Mouse (Mus musculus): ENCODE results near the gene Tdpoz1. TPM values are rescaled to one million over a fixed set of nuclear protein-coding genes. Genes with fewer than 3 reads are reported as not detected.

The Tdpoz1 gene
- not detected for polyA plus RNA-seq (2012; fragmentation: generic; extraction: Trizol)

GRCm38 (mm10) chr3:93676210-93676609, at the start of gene Tdpoz1:
Tdpoz1 (minus strand) TSS chr3:93676310.

GRCm38 (mm10) chr3:93692970-93693369, 16.9 kb upstream of the Tdpoz1 start, which contains the start of gene Gm37596:
Gm37596 (minus strand) TSS chr3:93693070.

GRCm38 (mm10) chr3:93652586-93652985, 23.5 kb downstream of the Tdpoz1 start, which contains the start of gene Tdpoz2:
Tdpoz2 (minus strand) TSS chr3:93652686.

Other genes with a start within 250 kb of the Tdpoz1 start
- not detected for gene Tchh, start 234.0 kb downstream of the Tdpoz1 start, polyA plus RNA-seq (2012; fragmentation: generic; extraction: Trizol)
- not detected for gene Tchhl1, start 207.6 kb downstream of the Tdpoz1 start, polyA plus RNA-seq (2012; fragmentation: generic; extraction: Trizol)
- gene S100a11, start 155.8 kb downstream of the Tdpoz1 start, polyA plus RNA-seq (2012; fragmentation: generic; extraction: Trizol) = 1,000 to 10,000 TPM; 3,743 to 4,429 TPM
- gene S100a10, start 121.2 kb downstream of the Tdpoz1 start, polyA plus RNA-seq (2012; fragmentation: generic; extraction: Trizol) = 1,000 to 10,000 TPM; 1,491 to 2,157 TPM
- gene Tdpoz2, start 23.6 kb downstream of the Tdpoz1 start, polyA plus RNA-seq (2012; fragmentation: generic; extraction: Trizol) = not detected
- not detected for gene Gm37596, start 16.8 kb upstream of the Tdpoz1 start, polyA plus RNA-seq (2012; fragmentation: generic; extraction: Trizol)
- not detected for gene Gm5773, start 96.7 kb upstream of the Tdpoz1 start, polyA plus RNA-seq (2012; fragmentation: generic; extraction: Trizol)
- not detected for gene Tdpoz4, start 120.1 kb upstream of the Tdpoz1 start, polyA plus RNA-seq (2012; fragmentation: generic; extraction: Trizol)
- not detected for gene Tdpoz3, start 149.7 kb upstream of the Tdpoz1 start, polyA plus RNA-seq (2012; fragmentation: generic; extraction: Trizol)